Mouse (Mus musculus) hindbrain, postnatal 0 days (tissue): ENCODE data around the gene Pptc7. TPM values are rescaled to one million over a fixed set of nuclear protein-coding genes. Genes with fewer than 3 reads are reported as not detected.

Source experiments
- ATAC-seq: fragments of 200-750 bp; cut with Nextera tagmentation; 2 replicates; pipeline ENCODE4 v1.8.0; 2017; ENCODE audit warnings: mild to moderate bottlenecking, moderate TSS enrichment, moderate library complexity
- DNase-seq: peaks from one replicate; pipeline ENCODE4 v3.0.0-alpha.2; 2015; ENCODE audit warnings: low spot score
- H3K27ac ChIP-seq: fragments of 300-500 bp; sonication (generic); 2 replicates; pipeline ENCODE4 v1.5.1; 2014; ENCODE audit warnings: mild to moderate bottlenecking
- H3K27me3 ChIP-seq: fragments of 300-500 bp; sonication (generic); 2 replicates; pipeline ENCODE4 v1.6.1; 2014; ENCODE audit warnings: low read length, mixed read lengths; ENCODE audit not compliant: insufficient read depth
- H3K36me3 ChIP-seq: fragments of 300-500 bp; sonication (generic); 2 replicates; pipeline ENCODE4 v1.6.1; 2014; ENCODE audit warnings: low read length, mixed read lengths; ENCODE audit not compliant: insufficient read depth
- H3K4me1 ChIP-seq: fragments of 300-500 bp; sonication (generic); 2 replicates; pipeline ENCODE4 v1.6.1; 2014; ENCODE audit warnings: antibody characterized with exemption, low read length, mixed read lengths; ENCODE audit not compliant: insufficient read depth
- H3K4me2 ChIP-seq: fragments of 300-500 bp; sonication (generic); 2 replicates; pipeline ENCODE4 v1.6.1; 2014; ENCODE audit warnings: low read depth, mild to moderate bottlenecking, low read length, moderate library complexity, mixed read lengths
- H3K4me3 ChIP-seq: fragments of 300-500 bp; sonication (generic); 2 replicates; pipeline ENCODE4 v1.5.1; 2014; ENCODE audit warnings: low read length
- H3K9ac ChIP-seq: fragments of 300-500 bp; sonication (generic); replicated peaks from 2 replicates; pipeline ENCODE4 v1.6.1; 2014; ENCODE audit warnings: mild to moderate bottlenecking, low read length, moderate library complexity, mixed read lengths
- H3K9me3 ChIP-seq: fragments of 300-500 bp; sonication (generic); 2 replicates; pipeline ENCODE4 v1.6.1; 2016; ENCODE audit warnings: low read length, mixed read lengths
- CTCF ChIP-seq: IDR thresholded peaks from 2 replicates; pipeline ENCODE4 v1.5.1; 2016; ENCODE audit warnings: antibody characterized with exemption, control low read depth, low read depth
- WGBS: fragments of 180-500 bp; shearing (Covaris S2); extraction: QIAGEN DNeasy Blood & Tissue Kit; methylation state at CpG from one replicate; pipeline ENCODE4 v1.1.7; 2014; 5-methylcytosine and 5-hydroxymethylcytosine counted together
- polyA plus RNA-seq: library from polyadenylated mRNA; unstranded; fragments of >200 nt; fragmentation: Nextera tagmentation; extraction: Ambion mirVana; gene quantifications from 2 replicates; pipeline ENCODE4 v1.2.1, GENCODE M21; 2015
- total RNA-seq: library from RNA; depleted of rRNA; stranded (reverse); fragments of >200 nt; gene quantifications from 2 replicates; pipeline ENCODE4 v1.2.3, GENCODE M21; 2014

Gene Pptc7
- total and polyA plus RNA-seq, 2 experiments from 2014 or later, result 7.2 to 18.7 TPM

- Histone ChIP-seq H3K9me3 (no peaks in the 10 kb centered on the region), H3K36me3 (no peaks in the 10 kb centered on the region), H3K9ac (no peak overlapping the region), H3K27ac (peak overlapping the region; percentile 26; the same call in 1 of the 2 replicates), H3K4me3 (no peak overlapping the region), H3K27me3 (no peaks in the 10 kb centered on the region), H3K4me1 (peaks cover 13% of the 10 kb centered on the region; the same call in 1 of the 2 replicates), H3K4me2 (no peak overlapping the region)
- 70% methylated on average over 6 of the region's 6 CpGs for WGBS
- TF ChIP-seq CTCF, result no peak
- DNase-seq (no peak), ATAC-seq (no peak)
These were observed 15.9 kb downstream of the Pptc7 start for GRCm38 (mm10) chr5:122300071-122300518.

- no peak overlapping the region for H3K4me2 ChIP-seq
- no peak for ATAC-seq
- H3K4me1 ChIP-seq, result 0 out of 2 replicates have a peak, but pooled peaks cover 8% of the 10 kb centered on the region
- DNase-seq, result peak; percentile 44
- peak overlapping the region; percentile 36; the same call in 1 of the 2 replicates for H3K27ac ChIP-seq
- H3K27me3 ChIP-seq, result no peaks in the 10 kb centered on the region
- no peak overlapping the region for H3K4me3 ChIP-seq
- peak; percentile 51 for TF ChIP-seq CTCF
- no peaks in the 10 kb centered on the region for H3K9me3 ChIP-seq
- H3K36me3 ChIP-seq, result peaks cover 2% of the 10 kb centered on the region; the same call in 1 of the 2 replicates
- no peak overlapping the region for H3K9ac ChIP-seq
- WGBS, result 66% methylated on average over 17 of the region's 17 CpGs
These were observed 18.9 kb downstream of the Pptc7 start for GRCm38 (mm10) chr5:122302810-122303745.

- H3K27me3 ChIP-seq, result no peaks in the 10 kb centered on the region
- no peak overlapping the region for H3K4me2 ChIP-seq
- no peak overlapping the region for H3K4me3 ChIP-seq
- peak overlapping the region; percentile 32; the same call in 1 of the 2 replicates for H3K27ac ChIP-seq
- TF ChIP-seq CTCF, result no peak
- H3K9ac ChIP-seq, result no peak overlapping the region; the same call in 1 of the 2 replicates
- H3K9me3 ChIP-seq, result no peaks in the 10 kb centered on the region
- ATAC-seq, result no peak
- no peak for DNase-seq
- 72% methylated on average over 7 of the region's 7 CpGs for WGBS
- H3K36me3 ChIP-seq, result peaks cover 5% of the 10 kb centered on the region; the same call in 1 of the 2 replicates
- H3K4me1 ChIP-seq, result 0 out of 2 replicates have a peak, but pooled peaks cover 8% of the 10 kb centered on the region
These were observed 19.8 kb downstream of the Pptc7 start for GRCm38 (mm10) chr5:122303937-122304336.

GRCm38 (mm10) chr5:122304541-122304940, 20.4 kb downstream of the Pptc7 start:
- no peak overlapping the region for H3K4me3 ChIP-seq
- TF ChIP-seq CTCF, result no peak
- H3K4me2 ChIP-seq, result no peak overlapping the region
- no peaks in the 10 kb centered on the region for H3K9me3 ChIP-seq
- ATAC-seq (no peak), DNase-seq (peak; percentile 45)
- no peaks in the 10 kb centered on the region for H3K27me3 ChIP-seq
- H3K27ac ChIP-seq, result peak overlapping the region; percentile 32; the same call in 1 of the 2 replicates
- 55% methylated on average over 6 of the region's 6 CpGs for WGBS
- no peak overlapping the region; the same call in 1 of the 2 replicates for H3K9ac ChIP-seq
- H3K36me3 ChIP-seq, result peaks cover 5% of the 10 kb centered on the region; the same call in 1 of the 2 replicates
- 0 out of 2 replicates have a peak, but pooled peaks cover 8% of the 10 kb centered on the region for H3K4me1 ChIP-seq

- Histone ChIP-seq H3K9ac (no peak overlapping the region), H3K36me3 (peaks cover 5% of the 10 kb centered on the region; the same call in 1 of the 2 replicates), H3K4me1 (0 out of 2 replicates have a peak, but pooled peaks cover 8% of the 10 kb centered on the region), H3K27me3 (no peaks in the 10 kb centered on the region), H3K4me3 (no peak overlapping the region), H3K9me3 (no peaks in the 10 kb centered on the region), H3K27ac (no peak overlapping the region), H3K4me2 (no peak overlapping the region)
- no peak for ATAC-seq
- TF ChIP-seq CTCF, result no peak
- DNase-seq, result no peak
- 90% methylated on average over 7 of the region's 7 CpGs for WGBS
These were observed 21.3 kb downstream of the Pptc7 start for GRCm38 (mm10) chr5:122305472-122305871.

- Histone ChIP-seq H3K9me3 (no peaks in the 10 kb centered on the region), H3K27ac (no peak overlapping the region), H3K36me3 (peaks cover 5% of the 10 kb centered on the region; the same call in 1 of the 2 replicates), H3K4me3 (no peak overlapping the region), H3K4me2 (no peak overlapping the region), H3K9ac (no peak overlapping the region), H3K27me3 (no peaks in the 10 kb centered on the region), H3K4me1 (0 out of 2 replicates have a peak, but pooled peaks cover 8% of the 10 kb centered on the region)
- no peak for DNase-seq
- ATAC-seq, result no peak
- 85% methylated on average over 3 of the region's 3 CpGs for WGBS
- TF ChIP-seq CTCF, result no peak
These were observed 22.4 kb downstream of the Pptc7 start for GRCm38 (mm10) chr5:122306536-122306935.
